ENCODE assay signal across 18 mouse cellular contexts in the genomic region with DNA sequence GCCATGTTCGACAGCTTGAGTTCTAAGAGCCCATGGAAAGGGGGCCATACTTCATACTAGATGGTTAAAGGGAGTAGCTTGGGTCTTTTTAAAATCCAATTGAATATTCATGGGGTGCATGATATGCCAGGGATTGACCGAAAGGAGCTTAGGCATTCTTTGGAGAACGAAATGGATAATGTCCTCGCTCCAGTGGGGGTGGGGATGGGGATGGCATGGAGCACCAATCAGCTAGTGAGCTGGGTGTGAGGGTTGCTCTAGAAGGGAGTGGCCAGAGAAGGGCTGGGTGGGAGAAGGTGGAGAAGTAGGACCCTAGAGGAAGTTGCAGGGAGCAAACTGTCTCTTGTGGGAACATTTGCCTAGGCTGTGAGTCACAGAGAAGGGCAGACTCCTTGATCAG.
DNase-seq lines count a peak whose midpoint lies in the region; ATAC-seq lines count a peak whose summit lies in the region.
"Had no signal": no experiment of that assay in that cellular context is flagged by ENCODE, and none has a peak within 500 bp of the region (broad histone marks: within the 10 kb centered on the region; RNA-seq: fewer than 3 reads in every experiment).

No protein-coding gene starts in this region.

- no peak overlapping the region for H3K4me3 ChIP-seq in forebrain, embryonic 14.5 days (ENCODE audit: low read depth, low read length)
- H3K4me3 ChIP-seq in forebrain, embryonic 11.5 days (ENCODE audit: low read depth, low read length), result no peak overlapping the region
- no peak overlapping the region for H3K4me3 ChIP-seq in hindbrain, embryonic 12.5 days
- no peak overlapping the region for H3K4me3 ChIP-seq in midbrain, embryonic 11.5 days (ENCODE audit: low read depth, low read length)
- H3K4me3 ChIP-seq in neural tube, embryonic 15.5 days (replicated peaks), result no peak overlapping the region
- H3K4me3 ChIP-seq: embryonic facial prominence, embryonic 15.5 days; heart, embryonic 10.5 days; limb, embryonic 13.5 days; liver, embryonic 13.5 days; lung, embryonic 15.5 days had no signal

- H3K4me2 ChIP-seq in forebrain, embryonic 14.5 days (ENCODE audit: low read length), result no peak overlapping the region
- no peak overlapping the region for H3K4me2 ChIP-seq in forebrain, embryonic 11.5 days (ENCODE audit: low read depth, low read length, severe bottlenecking)
- no peak overlapping the region for H3K4me2 ChIP-seq in hindbrain, embryonic 12.5 days (replicated peaks)
- H3K4me2 ChIP-seq in midbrain, embryonic 11.5 days, result no peak overlapping the region
- H3K4me2 ChIP-seq in neural tube, embryonic 15.5 days, result no peak overlapping the region
- H3K4me2 ChIP-seq: embryonic facial prominence, embryonic 15.5 days; limb, embryonic 13.5 days; liver, embryonic 13.5 days; lung, embryonic 15.5 days had no signal

- intact Hi-C loops in gastrocnemius, postnatal 14 days (cut with DNase I; ENCODE audit: low total_unique reads), result no loop called here

- peak overlapping the region; percentile 91; the same call in 1 of the 2 replicates for H3K27ac ChIP-seq in forebrain, embryonic 14.5 days (ENCODE audit: low read depth, low read length)
- no peak overlapping the region for H3K27ac ChIP-seq in forebrain, embryonic 11.5 days (ENCODE audit: low read depth, low read length)
- H3K27ac ChIP-seq in hindbrain, embryonic 12.5 days, result peak overlapping the region; percentile 80
- H3K27ac ChIP-seq in midbrain, embryonic 11.5 days (ENCODE audit: low read depth, low read length), result peak overlapping the region; percentile 44; the same call in 1 of the 2 replicates
- peak overlapping the region; percentile 82; the same call in 1 of the 2 replicates for H3K27ac ChIP-seq in neural tube, embryonic 15.5 days (replicated peaks)
- H3K27ac ChIP-seq: embryonic facial prominence, embryonic 15.5 days; heart, embryonic 10.5 days; limb, embryonic 13.5 days; liver, embryonic 13.5 days; lung, embryonic 15.5 days had no signal

- no peak for DNase-seq in forebrain, embryonic 14.5 days (ENCODE audit: low spot score)
- DNase-seq in forebrain, embryonic 11.5 days (ENCODE audit: low spot score), result no peak
- DNase-seq in midbrain, embryonic 11.5 days (ENCODE audit: low spot score, missing footprints), result no peak
- no peak for DNase-seq in gastrocnemius, postnatal 14 days
- no peak for DNase-seq in adrenal gland, adult (ENCODE audit: inconsistent age in 2 of 2, low spot score in 1 of 2)
- DNase-seq: adrenal gland, adult 2 months; kidney, adult 8-10 months; kidney, postnatal 4 days; layer of hippocampus, adult 9-11 months; liver, embryonic 13.5 days; lung, postnatal 4 days; right cerebral cortex, adult 18-20 months had no signal

- 27% methylated on average over 4 of the region's 4 CpGs for WGBS in forebrain, embryonic 14.5 days
- 45% methylated on average over 4 of the region's 4 CpGs for WGBS in forebrain, embryonic 11.5 days
- 36% methylated on average over 4 of the region's 4 CpGs for WGBS in hindbrain, embryonic 12.5 days
- 33% methylated on average over 4 of the region's 4 CpGs for whole genome bisulfite sequencing in midbrain, embryonic 11.5 days
- WGBS in neural tube, embryonic 15.5 days, result 36% methylated on average over 4 of the region's 4 CpGs

- H3K36me3 ChIP-seq in forebrain, embryonic 14.5 days (ENCODE audit: control insufficient read depth, insufficient read depth, low read length), result 0 out of 2 replicates have a peak, but pooled peaks cover 3% of the 10 kb centered on the region
- H3K36me3 ChIP-seq in forebrain, embryonic 11.5 days (ENCODE audit: control insufficient read depth, insufficient read depth, low read length), result no peaks in the 10 kb centered on the region; the same call in 1 of the 2 replicates
- peaks cover 10% of the 10 kb centered on the region; the same call in 1 of the 2 replicates for H3K36me3 ChIP-seq in hindbrain, embryonic 12.5 days
- peaks cover 6% of the 10 kb centered on the region for H3K36me3 ChIP-seq in midbrain, embryonic 11.5 days (ENCODE audit: control insufficient read depth, insufficient read depth, low read length)
- no peaks in the 10 kb centered on the region for H3K36me3 ChIP-seq in neural tube, embryonic 15.5 days
- H3K36me3 ChIP-seq: embryonic facial prominence, embryonic 15.5 days; liver, embryonic 13.5 days; lung, embryonic 15.5 days had no signal

- H3K27me3 ChIP-seq in forebrain, embryonic 14.5 days (replicated peaks; ENCODE audit: control insufficient read depth, insufficient read depth, low read length), result no peaks in the 10 kb centered on the region
- H3K27me3 ChIP-seq in forebrain, embryonic 11.5 days (ENCODE audit: control insufficient read depth, insufficient read depth, low read length), result no peaks in the 10 kb centered on the region
- no peaks in the 10 kb centered on the region for H3K27me3 ChIP-seq in hindbrain, embryonic 12.5 days
- H3K27me3 ChIP-seq in midbrain, embryonic 11.5 days (ENCODE audit: control insufficient read depth, insufficient read depth, low read length), result no peaks in the 10 kb centered on the region
- H3K27me3 ChIP-seq in neural tube, embryonic 15.5 days (replicated peaks), result no peaks in the 10 kb centered on the region
- H3K27me3 ChIP-seq: embryonic facial prominence, embryonic 15.5 days; limb, embryonic 13.5 days; liver, embryonic 13.5 days; lung, embryonic 15.5 days had no signal

- no peak for ATAC-seq in forebrain, embryonic 14.5 days
- no peak for ATAC-seq in forebrain, embryonic 11.5 days (replicated peaks; ENCODE audit: low FRiP score)
- no peak for ATAC-seq in hindbrain, embryonic 12.5 days (ENCODE audit: low FRiP score)
- no peak; the same call in 1 of the 2 replicates for ATAC-seq in midbrain, embryonic 11.5 days (ENCODE audit: low FRiP score)
- ATAC-seq in neural tube, embryonic 15.5 days (ENCODE audit: low FRiP score), result no peak

- H3K9ac ChIP-seq in forebrain, embryonic 14.5 days (ENCODE audit: low read length), result no peak overlapping the region
- no peak overlapping the region for H3K9ac ChIP-seq in forebrain, embryonic 11.5 days (ENCODE audit: low read length)
- no peak overlapping the region for H3K9ac ChIP-seq in hindbrain, embryonic 12.5 days
- no peak overlapping the region for H3K9ac ChIP-seq in midbrain, embryonic 11.5 days (ENCODE audit: low read length)
- H3K9ac ChIP-seq in neural tube, embryonic 15.5 days (replicated peaks), result no peak overlapping the region
- H3K9ac ChIP-seq: embryonic facial prominence, embryonic 15.5 days; limb, embryonic 13.5 days; liver, embryonic 13.5 days; lung, embryonic 15.5 days had no signal

- peaks cover 70% of the 10 kb centered on the region for H3K4me1 ChIP-seq in forebrain, embryonic 14.5 days (ENCODE audit: control insufficient read depth, insufficient read depth, low read length)
- peaks cover 27% of the 10 kb centered on the region for H3K4me1 ChIP-seq in forebrain, embryonic 11.5 days (replicated peaks; ENCODE audit: control insufficient read depth, insufficient read depth, low read length)
- H3K4me1 ChIP-seq in hindbrain, embryonic 12.5 days, result peaks cover 90% of the 10 kb centered on the region
- H3K4me1 ChIP-seq in midbrain, embryonic 11.5 days (ENCODE audit: control insufficient read depth, insufficient read depth, low read length), result peaks cover 76% of the 10 kb centered on the region
- H3K4me1 ChIP-seq in neural tube, embryonic 15.5 days, result peaks cover 78% of the 10 kb centered on the region

- no peaks in the 10 kb centered on the region for H3K9me3 ChIP-seq in forebrain, embryonic 14.5 days (replicated peaks; ENCODE audit: control insufficient read depth, low read length)
- H3K9me3 ChIP-seq in forebrain, embryonic 11.5 days (ENCODE audit: control insufficient read depth, low read length), result no peaks in the 10 kb centered on the region
- no peaks in the 10 kb centered on the region for H3K9me3 ChIP-seq in hindbrain, embryonic 12.5 days (replicated peaks)
- H3K9me3 ChIP-seq in midbrain, embryonic 11.5 days (ENCODE audit: control insufficient read depth, low read length), result no peaks in the 10 kb centered on the region
- H3K9me3 ChIP-seq in neural tube, embryonic 15.5 days (replicated peaks), result no peaks in the 10 kb centered on the region
- H3K9me3 ChIP-seq: embryonic facial prominence, embryonic 15.5 days; heart, embryonic 10.5 days; limb, embryonic 13.5 days; liver, embryonic 13.5 days; lung, embryonic 15.5 days had no signal
